Mouse (Mus musculus) heart, postnatal 25 days (tissue): ENCODE data around the gene Gm13285. TPM values are rescaled to one million over a fixed set of nuclear protein-coding genes. Genes with fewer than 3 reads are reported as not detected.
"Not testable (repeated sequence)": the region's sequence is repeated elsewhere in the genome, so short reads cannot be mapped to it uniquely, and the experiment has no call there.

ENCODE experiments used
- DNase-seq: peaks from one replicate; pipeline ENCODE4 v3.0.0; 2022; ENCODE audit warnings: low spot score
- intact Hi-C: fragments of 180-260 bp; cut with DNase I; formaldehyde crosslinking; loops from one replicate; pipeline ENCODE4 v1.15.1; 2025
- total RNA-seq, 2 experiments: library from RNA; stranded (reverse); gene quantifications; 2 replicates each; pipeline ENCODE4 v1.2.3; 2021

Gene Gm13285
- total RNA-seq: under 1 TPM in 1 of 2 experiments, not detected in 1; 0.22 TPM

GRCm38 (mm10) chr4:88799365-88799764 lies at the start of gene Gm13285:
Gene Gm13285, plus strand, starts transcription at chr4:88799665.
- DNase-seq, intact Hi-C loops: not testable (repeated sequence)

GRCm38 (mm10) chr4:88749926-88750325 lies 49.5 kb upstream of the Gm13285 start:
- intact Hi-C loops: no loop called here

GRCm38 (mm10) chr4:88754818-88755340 lies 44.6 kb upstream of the Gm13285 start, which contains the start of gene Gm13271:
Gene Gm13271, plus strand, starts transcription at chr4:88754868.
- peak; percentile 69 for DNase-seq
- intact Hi-C loops: not testable (repeated sequence)

More at GRCm38 (mm10) chr4:88749926-88750325, 49.5 kb upstream of the Gm13285 start:
- DNase-seq: no peak

GRCm38 (mm10) chr4:88756581-88757513 lies 42.6 kb upstream of the Gm13285 start:
- intact Hi-C loops: loop anchor here (2.0 kb wide), 1 partner anchor 18 kb away; no protein-coding TSS in a partner anchor
- not testable (repeated sequence) for DNase-seq

GRCm38 (mm10) chr4:88757628-88758031 lies 41.8 kb upstream of the Gm13285 start:
- intact Hi-C loops: loop anchor here (2.0 kb wide), 1 partner anchor 19 kb away; no protein-coding TSS in a partner anchor

GRCm38 (mm10) chr4:88758751-88759150 lies 40.7 kb upstream of the Gm13285 start:
- intact Hi-C loops, DNase-seq: not testable (repeated sequence)

More at GRCm38 (mm10) chr4:88757628-88758031, 41.8 kb upstream of the Gm13285 start:
- peak; percentile 85 for DNase-seq

- intact Hi-C loops, DNase-seq: not testable (repeated sequence)
Measured at GRCm38 (mm10) chr4:88759610-88760268, 39.7 kb upstream of the Gm13285 start, which contains the start of gene Gm13283. Gene Gm13283, plus strand, starts transcription at chr4:88760119.

GRCm38 (mm10) chr4:88760431-88760830 lies 39.0 kb upstream of the Gm13285 start:
- DNase-seq: peak; percentile 77
- intact Hi-C loops: not testable (repeated sequence)

- DNase-seq: peak; percentile 68
- intact Hi-C loops: not testable (repeated sequence)
Measured at GRCm38 (mm10) chr4:88761776-88762175, 37.7 kb upstream of the Gm13285 start.

GRCm38 (mm10) chr4:88762341-88762740 lies 37.1 kb upstream of the Gm13285 start:
- DNase-seq, intact Hi-C loops: not testable (repeated sequence)

GRCm38 (mm10) chr4:88763384-88764018 lies 36.0 kb upstream of the Gm13285 start:
- intact Hi-C loops: not testable (repeated sequence)
- peak; percentile 54 for DNase-seq

GRCm38 (mm10) chr4:88773534-88773933 lies 25.9 kb upstream of the Gm13285 start, which contains the start of gene Gm13290:
Gene Gm13290, plus strand, starts transcription at chr4:88773834.
- intact Hi-C loops, DNase-seq: not testable (repeated sequence)

- intact Hi-C loops, DNase-seq: not testable (repeated sequence)
Measured at GRCm38 (mm10) chr4:88776622-88777021, 22.8 kb upstream of the Gm13285 start, which contains the start of gene Gm13289. Gene Gm13289, plus strand, starts transcription at chr4:88776922.

- DNase-seq, intact Hi-C loops: not testable (repeated sequence)
Measured at GRCm38 (mm10) chr4:88779550-88779949, 19.9 kb upstream of the Gm13285 start, which contains the start of gene Gm13272. Gene Gm13272, plus strand, starts transcription at chr4:88779850.

GRCm38 (mm10) chr4:88780320-88780719 lies 19.1 kb upstream of the Gm13285 start:
- intact Hi-C loops, DNase-seq: not testable (repeated sequence)

GRCm38 (mm10) chr4:88781831-88782230 lies 17.6 kb upstream of the Gm13285 start, which contains the start of gene Ifnz:
Gene Ifnz, plus strand, starts transcription at chr4:88782131.
- intact Hi-C loops, DNase-seq: not testable (repeated sequence)

GRCm38 (mm10) chr4:88782335-88782734 lies 17.1 kb upstream of the Gm13285 start:
- intact Hi-C loops, DNase-seq: not testable (repeated sequence)

- intact Hi-C loops, DNase-seq: not testable (repeated sequence)
Measured at GRCm38 (mm10) chr4:88785409-88785808, 14.1 kb upstream of the Gm13285 start, which contains the start of gene Gm13276. Gene Gm13276, plus strand, starts transcription at chr4:88785709.

GRCm38 (mm10) chr4:88788402-88788801 lies 11.1 kb upstream of the Gm13285 start, which contains the start of gene Gm13277:
Gene Gm13277, plus strand, starts transcription at chr4:88788632.
- intact Hi-C loops: not testable (repeated sequence)
- DNase-seq: peak; percentile 55
